Mouse (Mus musculus): ENCODE measurements around the gene Cox7a1. TPM values are rescaled to one million over a fixed set of nuclear protein-coding genes. Genes with fewer than 3 reads are reported as not detected.

Gene Cox7a1
- polyA plus RNA-seq, 1 experiment from 2014 or later, result 3.0 TPM

GRCm38 (mm10) chr7:30164745-30165144 lies 19.2 kb upstream of the Cox7a1 start:
- 98% methylated on average over 2 of the region's 2 CpGs for WGBS
- peaks cover 40% of the 10 kb centered on the region for H3K9me3 ChIP-seq (replicated peaks; ENCODE audit: control insufficient read depth, low read length)
- H3K4me3 ChIP-seq (ENCODE audit: low read depth, low read length), result no peak overlapping the region
- H3K27ac ChIP-seq (replicated peaks; ENCODE audit: low read depth, low read length), result no peak overlapping the region
- H3K4me2 ChIP-seq (ENCODE audit: low read depth, low read length), result no peak overlapping the region
- H3K27me3 ChIP-seq (ENCODE audit: control insufficient read depth, insufficient read depth, low read length), result no peaks in the 10 kb centered on the region
- no peak for ATAC-seq (replicated peaks; ENCODE audit: insufficient number of reproducible peaks, low FRiP score, low TSS enrichment, low read depth)
- no peaks in the 10 kb centered on the region for H3K4me1 ChIP-seq (ENCODE audit: control insufficient read depth, insufficient read depth, low read length)
- H3K36me3 ChIP-seq (replicated peaks; ENCODE audit: control insufficient read depth, insufficient read depth, low read depth, low read length), result peaks cover 52% of the 10 kb centered on the region
- no peak overlapping the region for H3K9ac ChIP-seq (replicated peaks; ENCODE audit: low read length)
- DNase-seq (ENCODE audit: low spot score), result no peak

GRCm38 (mm10) chr7:30168914-30169582 lies 14.9 kb upstream of the Cox7a1 start:
- 4% methylated on average over 21 of the region's 21 CpGs for WGBS
- no peak for DNase-seq (ENCODE audit: low spot score)
- peaks cover 17% of the 10 kb centered on the region for H3K36me3 ChIP-seq (replicated peaks; ENCODE audit: control insufficient read depth, insufficient read depth, low read depth, low read length)

GRCm38 (mm10) chr7:30169583-30170282 lies 14.2 kb upstream of the Cox7a1 start, which contains the start of gene Zfp146:
TSS of gene Zfp146 (minus strand) at chr7:30169750.
- Histone ChIP-seq H3K27ac (replicated peaks; ENCODE audit: low read depth, low read length) (peak within 1 kb of the TSS; percentile 73), H3K4me2 (ENCODE audit: low read depth, low read length) (peak within 1 kb of the TSS; percentile 44), H3K36me3 (replicated peaks; ENCODE audit: control insufficient read depth, insufficient read depth, low read depth, low read length) (peaks cover 13% of the 10 kb centered on the region), H3K4me1 (ENCODE audit: control insufficient read depth, insufficient read depth, low read length) (no peaks in the 10 kb centered on the region), H3K9ac (replicated peaks; ENCODE audit: low read length) (peak within 1 kb of the TSS; percentile 83), H3K9me3 (replicated peaks; ENCODE audit: control insufficient read depth, low read length) (peaks cover 10% of the 10 kb centered on the region), H3K27me3 (ENCODE audit: control insufficient read depth, insufficient read depth, low read length) (no peaks in the 10 kb centered on the region), H3K4me3 (ENCODE audit: low read depth, low read length) (peak within 1 kb of the TSS; percentile 68)
- WGBS, result under 1% methylated on average over 36 of the region's 36 CpGs
- peak; percentile 93 for ATAC-seq (replicated peaks; ENCODE audit: insufficient number of reproducible peaks, low FRiP score, low TSS enrichment, low read depth)
- peak; percentile 98 for DNase-seq (ENCODE audit: low spot score)

More at GRCm38 (mm10) chr7:30168914-30169582, 14.9 kb upstream of the Cox7a1 start:
- no peak; the same call in 1 of the 2 replicates for ATAC-seq (replicated peaks; ENCODE audit: insufficient number of reproducible peaks, low FRiP score, low TSS enrichment, low read depth)
- Histone ChIP-seq H3K4me3 (ENCODE audit: low read depth, low read length) (peak overlapping the region; percentile 68), H3K4me2 (ENCODE audit: low read depth, low read length) (peak overlapping the region; percentile 34), H3K9ac (replicated peaks; ENCODE audit: low read length) (peak overlapping the region; percentile 83), H3K4me1 (ENCODE audit: control insufficient read depth, insufficient read depth, low read length) (no peaks in the 10 kb centered on the region), H3K27ac (replicated peaks; ENCODE audit: low read depth, low read length) (peak overlapping the region; percentile 73), H3K9me3 (replicated peaks; ENCODE audit: control insufficient read depth, low read length) (peaks cover 10% of the 10 kb centered on the region), H3K27me3 (ENCODE audit: control insufficient read depth, insufficient read depth, low read length) (no peaks in the 10 kb centered on the region)

GRCm38 (mm10) chr7:30170283-30170951 lies 13.5 kb upstream of the Cox7a1 start:
- peak overlapping the region; percentile 83 for H3K9ac ChIP-seq (replicated peaks; ENCODE audit: low read length)
- H3K36me3 ChIP-seq (replicated peaks; ENCODE audit: control insufficient read depth, insufficient read depth, low read depth, low read length), result peaks cover 8% of the 10 kb centered on the region
- H3K4me2 ChIP-seq (ENCODE audit: low read depth, low read length), result peak overlapping the region; percentile 44
- peak overlapping the region; percentile 68 for H3K4me3 ChIP-seq (ENCODE audit: low read depth, low read length)
- peaks cover 10% of the 10 kb centered on the region; the same call in 1 of the 2 replicates for H3K9me3 ChIP-seq (replicated peaks; ENCODE audit: control insufficient read depth, low read length)
- DNase-seq (ENCODE audit: low spot score), result no peak
- H3K27ac ChIP-seq (replicated peaks; ENCODE audit: low read depth, low read length), result no peak overlapping the region
- ATAC-seq (replicated peaks; ENCODE audit: insufficient number of reproducible peaks, low FRiP score, low TSS enrichment, low read depth), result no peak; the same call in 1 of the 2 replicates
- H3K27me3 ChIP-seq (ENCODE audit: control insufficient read depth, insufficient read depth, low read length), result no peaks in the 10 kb centered on the region
- H3K4me1 ChIP-seq (ENCODE audit: control insufficient read depth, insufficient read depth, low read length), result no peaks in the 10 kb centered on the region
- WGBS, result 31% methylated on average over 11 of the region's 11 CpGs

- Histone ChIP-seq H3K9me3 (replicated peaks; ENCODE audit: control insufficient read depth, low read length) (no peaks in the 10 kb centered on the region), H3K4me2 (ENCODE audit: low read depth, low read length) (no peak overlapping the region), H3K27ac (replicated peaks; ENCODE audit: low read depth, low read length) (no peak overlapping the region), H3K36me3 (replicated peaks; ENCODE audit: control insufficient read depth, insufficient read depth, low read depth, low read length) (no peaks in the 10 kb centered on the region), H3K4me1 (ENCODE audit: control insufficient read depth, insufficient read depth, low read length) (no peaks in the 10 kb centered on the region), H3K4me3 (ENCODE audit: low read depth, low read length) (no peak overlapping the region), H3K9ac (replicated peaks; ENCODE audit: low read length) (no peak overlapping the region), H3K27me3 (ENCODE audit: control insufficient read depth, insufficient read depth, low read length) (no peaks in the 10 kb centered on the region)
- ATAC-seq (replicated peaks; ENCODE audit: insufficient number of reproducible peaks, low FRiP score, low TSS enrichment, low read depth) (no peak), DNase-seq (ENCODE audit: low spot score) (no peak)
- 87% methylated on average over 12 of the region's 12 CpGs for WGBS
Measured at GRCm38 (mm10) chr7:30176474-30176873, 7.5 kb upstream of the Cox7a1 start.

GRCm38 (mm10) chr7:30178256-30178655 lies 5.7 kb upstream of the Cox7a1 start:
- DNase-seq (ENCODE audit: low spot score), result no peak
- H3K27me3 ChIP-seq (ENCODE audit: control insufficient read depth, insufficient read depth, low read length), result no peaks in the 10 kb centered on the region
- no peak overlapping the region for H3K9ac ChIP-seq (replicated peaks; ENCODE audit: low read length)
- H3K4me1 ChIP-seq (ENCODE audit: control insufficient read depth, insufficient read depth, low read length), result no peaks in the 10 kb centered on the region
- ATAC-seq (replicated peaks; ENCODE audit: insufficient number of reproducible peaks, low FRiP score, low TSS enrichment, low read depth), result no peak
- WGBS, result 82% methylated on average over 11 of the region's 11 CpGs
- H3K4me3 ChIP-seq (ENCODE audit: low read depth, low read length), result no peak overlapping the region
- no peak overlapping the region for H3K27ac ChIP-seq (replicated peaks; ENCODE audit: low read depth, low read length)
- H3K36me3 ChIP-seq (replicated peaks; ENCODE audit: control insufficient read depth, insufficient read depth, low read depth, low read length), result no peaks in the 10 kb centered on the region
- H3K4me2 ChIP-seq (ENCODE audit: low read depth, low read length), result no peak overlapping the region
- H3K9me3 ChIP-seq (replicated peaks; ENCODE audit: control insufficient read depth, low read length), result no peaks in the 10 kb centered on the region

GRCm38 (mm10) chr7:30181308-30181707 lies 2.6 kb upstream of the Cox7a1 start:
- Histone ChIP-seq H3K4me1 (ENCODE audit: control insufficient read depth, insufficient read depth, low read length) (peaks cover 4% of the 10 kb centered on the region; the same call in 1 of the 2 replicates), H3K36me3 (replicated peaks; ENCODE audit: control insufficient read depth, insufficient read depth, low read depth, low read length) (no peaks in the 10 kb centered on the region), H3K4me3 (ENCODE audit: low read depth, low read length) (no peak overlapping the region), H3K9me3 (replicated peaks; ENCODE audit: control insufficient read depth, low read length) (no peaks in the 10 kb centered on the region), H3K9ac (replicated peaks; ENCODE audit: low read length) (no peak overlapping the region), H3K27ac (replicated peaks; ENCODE audit: low read depth, low read length) (no peak overlapping the region), H3K4me2 (ENCODE audit: low read depth, low read length) (no peak overlapping the region), H3K27me3 (ENCODE audit: control insufficient read depth, insufficient read depth, low read length) (no peaks in the 10 kb centered on the region)
- DNase-seq (ENCODE audit: low spot score), result peak; percentile 86
- no peak for ATAC-seq (replicated peaks; ENCODE audit: insufficient number of reproducible peaks, low FRiP score, low TSS enrichment, low read depth)
- 8% methylated on average over 4 of the region's 4 CpGs for WGBS
